In the genomic region with DNA sequence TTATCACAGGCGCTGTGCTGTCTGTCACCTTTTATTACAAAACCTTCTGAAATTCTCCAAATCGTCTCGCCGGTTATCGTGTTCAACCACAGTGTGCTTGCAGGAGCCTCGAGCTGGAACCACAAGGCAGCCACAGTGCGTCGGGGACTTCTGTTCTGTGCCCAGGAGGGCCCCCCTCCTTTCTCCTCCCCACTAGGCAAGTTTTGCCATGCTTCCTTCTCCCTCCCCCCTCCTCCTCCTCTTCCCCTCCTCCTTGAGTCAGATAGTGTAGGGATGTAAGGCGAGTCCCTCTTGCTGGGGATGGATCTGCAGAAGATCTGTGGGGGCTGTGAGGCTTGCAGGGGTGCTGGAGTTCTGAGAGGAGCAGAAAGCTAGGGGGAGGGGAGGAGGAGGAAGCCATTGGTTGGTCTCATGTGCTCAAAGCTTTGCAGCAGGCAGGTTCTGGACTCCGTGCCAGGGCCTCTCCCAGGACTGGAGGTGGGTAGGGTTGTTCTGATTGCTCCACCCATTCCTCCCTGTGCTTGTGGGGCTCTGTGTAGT, we compare ENCODE assay signal across 7 mouse cellular contexts.
DNase-seq lines count a peak whose midpoint lies in the region; ATAC-seq and TF ChIP-seq lines count a peak whose summit lies in the region.

No protein-coding gene starts in this region.

- H3K36me3 ChIP-seq in intestine, embryonic 16.5 days (ENCODE audit: control insufficient read depth, insufficient read depth, low read length): no peaks in the 10 kb centered on the region

- H3K9ac ChIP-seq in intestine, embryonic 16.5 days (ENCODE audit: low read depth, low read length): no peak overlapping the region

- 0 out of 2 replicates have a peak, but pooled peaks cover 5% of the 10 kb centered on the region for H3K27me3 ChIP-seq in intestine, embryonic 16.5 days (replicated peaks; ENCODE audit: control insufficient read depth, insufficient read depth, low read length)

- peaks cover 19% of the 10 kb centered on the region for H3K4me1 ChIP-seq in intestine, embryonic 16.5 days (ENCODE audit: control insufficient read depth, insufficient read depth, low read length)

- H3K9me3 ChIP-seq in intestine, embryonic 16.5 days (ENCODE audit: control insufficient read depth, low read length): no peaks in the 10 kb centered on the region

- no peak overlapping the region for H3K27ac ChIP-seq in intestine, embryonic 16.5 days (ENCODE audit: low read length)

- DNase-seq in left cerebral cortex, postnatal 10 days (ENCODE audit: extremely low spot score in 1 of 2, low spot score in 2 of 2): peak; percentile 13 to 60
- no peak for DNase-seq in left cerebral cortex, postnatal 36 days (ENCODE audit: low spot score in 2 of 2)
- peak; percentile 82 for DNase-seq in brain, embryonic 14.5 days (ENCODE audit: low read depth)
- DNase-seq in left cerebral cortex, postnatal 14 days (ENCODE audit: low spot score in 2 of 2): peak; percentile 24 to 53
- peak; percentile 65 for DNase-seq in naive thymus-derived CD4-positive, alpha-beta T cell, adult 2 months (ENCODE audit: low read depth)
- no peak for DNase-seq in gastrocnemius, postnatal 10 days

- no peak overlapping the region for H3K4me3 ChIP-seq in intestine, embryonic 16.5 days (ENCODE audit: low read length)

- no peak for TF ChIP-seq CTCF in brain, embryonic 14.5 days (IDR thresholded peaks at IDR 0.05; ENCODE audit: borderline replicate concordance, extremely low read depth, insufficient read depth, insufficient read length)

- 46% methylated on average over 10 of the region's 10 CpGs for WGBS in intestine, embryonic 16.5 days

- no peak for ATAC-seq in intestine, embryonic 16.5 days

- no peak for TF ChIP-seq POLR2A in brain, embryonic 14.5 days (IDR thresholded peaks at IDR 0.05; ENCODE audit: borderline replicate concordance, extremely low read depth, insufficient read depth, insufficient read length, poor library complexity, severe bottlenecking)

- H3K4me2 ChIP-seq in intestine, embryonic 16.5 days (ENCODE audit: low read depth, low read length): no peak overlapping the region

- intact Hi-C loops in left cerebral cortex, postnatal 10 days (cut with DNase I): no loop called here
- intact Hi-C loops in left cerebral cortex, postnatal 36 days (cut with DNase I): loop anchor here (5.0 kb wide), 1 partner anchor 160 kb away; no protein-coding TSS in a partner anchor
- intact Hi-C loops in left cerebral cortex, postnatal 14 days (cut with DNase I): no loop called here

Comparison
In these comparisons a context has a peak if more than half of its experiments do, and no peak if none do; other contexts are left out.
1. DNase-seq: peak in left cerebral cortex, postnatal 10 days (2 of 2), brain, embryonic 14.5 days (single experiment), left cerebral cortex, postnatal 14 days (2 of 2) and naive thymus-derived CD4-positive, alpha-beta T cell, adult 2 months (single experiment); none in left cerebral cortex, postnatal 36 days (0 of 2) and gastrocnemius, postnatal 10 days (single experiment).